Mouse (Mus musculus) c-Kit-positive CD71-positive TER-119-negative erythroid progenitor cells, embryonic 14.5 days (primary cell): ENCODE data around the gene Tmem170b.

ENCODE experiments used
- DNase-seq: peaks from one replicate; pipeline ENCODE4 v3.0.0-alpha.2; 2013; ENCODE audit warnings: low read depth

The Tmem170b gene

GRCm38 (mm10) chr13:41605099-41606010, at the start of gene Tmem170b:
Gene Tmem170b (plus strand): TSS chr13:41605907.
- peak; percentile 87 for DNase-seq

DNA sequence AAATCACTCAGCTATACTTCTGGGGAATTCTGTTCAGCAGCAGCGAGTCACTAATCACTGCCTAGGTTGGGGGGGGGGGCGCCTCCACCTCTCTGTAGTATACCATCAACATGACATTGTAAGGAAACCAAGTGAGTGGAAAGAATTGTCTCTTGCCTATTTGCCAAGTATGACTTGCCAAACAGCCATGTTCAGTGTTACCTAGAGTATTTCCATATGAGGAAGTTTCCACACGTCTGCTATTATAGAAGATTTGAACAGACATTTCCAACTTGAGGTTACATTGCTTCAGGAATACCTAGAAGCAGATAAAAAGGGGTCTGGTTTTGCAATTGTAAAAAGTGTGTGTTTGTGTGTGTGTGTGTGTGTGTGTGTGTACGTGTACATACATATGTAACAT, 44.7 kb upstream of the Tmem170b start:
- no peak for DNase-seq

DNA sequence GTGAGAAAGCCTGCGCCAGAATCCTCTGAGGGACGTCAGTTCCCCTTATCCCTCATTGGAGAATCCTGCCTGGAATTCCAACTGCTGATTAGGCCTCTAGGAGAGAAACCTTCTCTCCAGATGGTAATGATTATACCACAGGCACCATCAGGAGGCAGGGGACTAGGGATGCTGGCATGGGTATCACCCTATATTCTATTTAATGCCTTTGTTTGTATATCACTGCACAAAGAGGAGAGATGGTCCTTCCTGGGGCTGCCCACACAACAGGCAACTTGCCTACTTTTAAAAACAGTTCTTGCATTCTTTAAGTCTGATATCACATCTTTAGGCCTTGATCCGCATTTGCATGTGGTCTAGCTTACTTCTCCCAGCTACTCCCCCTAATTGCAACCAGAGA, 37.3 kb upstream of the Tmem170b start:
- DNase-seq: no peak

GRCm38 (mm10) chr13:41568926-41569325, 36.8 kb upstream of the Tmem170b start:
- DNase-seq: no peak

GRCm38 (mm10) chr13:41569776-41570175, 35.9 kb upstream of the Tmem170b start:
- no peak for DNase-seq

DNA sequence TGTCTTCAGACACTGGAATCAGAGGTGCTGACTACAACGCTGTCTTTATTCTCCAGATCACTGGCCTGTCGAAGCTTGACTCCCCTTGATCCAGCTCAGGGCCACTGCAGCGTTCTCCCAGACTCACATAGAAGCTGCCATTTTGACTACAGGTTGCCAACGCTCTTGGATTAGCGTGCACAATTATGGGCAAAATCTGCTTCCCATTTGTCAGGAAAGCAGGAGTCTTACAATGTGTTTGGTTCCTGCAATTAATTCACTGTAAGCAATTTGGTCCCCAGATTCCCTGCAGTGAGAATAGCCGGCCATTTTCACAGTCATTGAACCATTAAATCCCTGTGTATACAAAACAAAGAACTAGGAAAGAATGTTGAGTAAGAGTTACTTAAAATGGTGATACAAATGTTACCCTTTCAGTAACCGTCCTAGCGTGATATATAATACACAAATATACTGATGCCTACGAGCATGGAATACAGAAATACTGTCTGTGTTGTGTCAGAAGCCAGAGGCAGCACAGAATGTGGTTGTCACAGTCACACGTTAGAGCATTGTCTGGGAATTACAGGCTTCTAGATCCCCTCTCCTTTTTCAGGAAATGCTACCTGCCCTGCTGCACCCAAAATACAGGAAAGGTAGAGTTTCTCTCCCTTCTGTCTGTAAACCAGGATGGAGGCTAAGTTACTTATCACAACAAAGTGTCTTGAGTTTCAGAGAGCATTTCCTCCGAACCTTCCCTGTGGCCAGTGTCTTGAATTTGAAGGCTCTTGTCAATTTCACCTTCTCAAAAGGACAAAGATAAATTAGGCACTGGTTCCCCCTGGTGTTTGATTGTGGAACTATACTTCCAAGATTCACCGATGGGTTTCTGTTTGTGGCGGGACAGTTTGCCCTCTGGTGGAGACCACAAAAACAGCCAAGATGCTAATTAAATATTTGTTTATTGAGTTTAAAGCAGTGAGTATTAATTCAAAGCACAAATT, 34.0 kb upstream of the Tmem170b start:
- DNase-seq: peak; percentile 80

DNA sequence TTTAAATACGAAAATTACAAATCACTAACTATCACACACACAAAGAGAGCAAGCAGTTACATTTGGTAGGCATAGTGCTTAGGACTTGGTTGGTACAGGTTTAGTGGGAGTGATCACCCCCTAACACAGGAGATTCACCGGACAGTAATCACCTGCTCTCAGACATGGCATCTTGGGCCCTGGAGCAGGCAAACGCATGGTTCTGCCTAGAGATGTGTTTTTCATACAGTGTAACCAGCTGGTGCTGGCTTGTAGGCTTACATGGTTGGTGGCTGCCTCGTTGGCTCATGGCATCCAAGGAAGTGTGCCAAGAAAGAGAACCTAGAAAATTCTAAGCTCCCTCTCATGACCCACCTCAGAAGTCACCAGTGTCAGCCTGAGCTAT, 33.4 kb upstream of the Tmem170b start:
- no peak for DNase-seq

GRCm38 (mm10) chr13:41573126-41573846, 32.4 kb upstream of the Tmem170b start:
- DNase-seq: no peak

GRCm38 (mm10) chr13:41581058-41581457, 24.6 kb upstream of the Tmem170b start:
- DNase-seq: no peak

DNA sequence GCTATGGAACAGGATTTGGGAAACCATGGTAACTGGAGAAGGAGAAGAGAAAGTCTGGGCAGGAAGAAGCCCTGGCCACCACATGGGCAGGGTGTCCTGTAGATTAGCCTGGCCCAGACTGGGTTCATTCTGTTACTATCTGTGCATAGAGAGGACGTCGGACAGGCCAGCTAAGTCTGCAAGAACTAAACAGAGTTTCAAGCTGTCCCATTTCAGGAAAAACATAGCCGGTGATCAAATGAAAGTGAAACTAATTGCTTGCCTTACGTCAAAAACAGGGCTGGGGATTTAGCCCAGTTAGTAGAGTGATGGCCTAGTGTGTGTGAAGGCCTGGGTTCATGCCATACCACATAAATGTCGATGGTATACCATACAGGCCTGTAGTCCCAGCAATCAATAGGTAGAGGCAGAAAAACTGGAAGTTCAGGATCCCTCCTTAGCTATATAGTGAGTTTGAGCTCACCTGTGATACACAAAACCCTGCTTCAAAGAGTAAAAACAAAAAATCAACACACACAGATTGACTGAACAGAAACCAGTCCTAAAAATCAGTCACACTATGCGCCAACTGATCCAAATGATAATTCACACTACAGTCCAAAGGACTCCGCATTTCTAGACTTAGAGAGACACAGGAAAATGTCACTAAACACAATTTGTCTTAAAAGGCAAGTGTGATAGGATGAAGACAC, 21.9 kb upstream of the Tmem170b start:
- DNase-seq: no peak

- DNase-seq: no peak
These were observed 21.4 kb upstream of the Tmem170b start for GRCm38 (mm10) chr13:41584358-41584680.

DNA sequence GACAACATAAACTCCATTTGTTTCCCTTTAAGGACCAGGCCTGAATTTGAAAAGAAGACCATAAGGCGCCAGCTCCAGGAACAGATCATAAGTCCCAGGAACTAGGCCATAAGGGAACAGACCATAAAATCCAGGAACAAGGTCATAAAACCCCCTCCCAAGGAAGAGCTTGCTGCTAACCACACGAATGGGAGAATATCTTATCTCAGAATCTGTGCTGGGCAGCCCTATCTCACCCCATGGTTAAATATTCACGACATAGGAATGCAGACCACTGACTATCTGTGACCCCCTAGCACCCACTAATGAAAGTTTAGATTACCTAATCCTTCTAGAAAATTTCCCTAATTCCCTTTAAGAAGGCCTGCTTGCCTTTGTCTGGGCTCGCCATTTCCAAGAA, 20.8 kb upstream of the Tmem170b start:
- no peak for DNase-seq

- DNase-seq: no peak
These were observed 9.0 kb upstream of the Tmem170b start for GRCm38 (mm10) chr13:41596678-41597077.

- DNase-seq: no peak
These were observed 5.7 kb upstream of the Tmem170b start for GRCm38 (mm10) chr13:41599977-41600376.

DNA sequence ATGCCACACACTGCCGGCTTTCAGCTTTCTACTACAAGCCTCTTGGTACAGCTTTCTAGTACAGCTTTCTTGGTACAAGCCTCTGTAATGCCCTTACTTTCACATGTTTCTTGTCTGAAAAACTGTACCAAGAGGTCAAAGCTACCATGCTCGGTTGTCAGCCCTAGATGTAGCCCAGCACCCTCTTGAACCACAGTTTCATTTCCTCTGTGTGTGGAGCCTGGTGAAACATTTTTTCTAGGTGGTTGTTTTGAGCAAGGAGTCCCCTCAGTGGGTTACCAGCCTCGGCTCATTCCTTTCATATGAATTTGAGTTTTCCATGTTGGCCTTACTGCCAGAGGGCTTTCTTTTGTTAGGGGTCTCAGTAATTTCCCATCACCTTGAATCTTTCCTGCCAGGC, 4.7 kb upstream of the Tmem170b start:
- no peak for DNase-seq

GRCm38 (mm10) chr13:41603921-41604466, 1.7 kb upstream of the Tmem170b start:
- no peak for DNase-seq

- DNase-seq: no peak
These were observed 634 bp downstream of the Tmem170b start for GRCm38 (mm10) chr13:41606081-41607000.

GRCm38 (mm10) chr13:41607589-41607988, 1.9 kb downstream of the Tmem170b start:
- no peak for DNase-seq

GRCm38 (mm10) chr13:41608559-41608958, 2.9 kb downstream of the Tmem170b start:
- no peak for DNase-seq

- no peak for DNase-seq
These were observed 5.3 kb downstream of the Tmem170b start for GRCm38 (mm10) chr13:41611046-41611445.
